Comparison of ENCODE assay signal across 8 mouse cellular contexts in genomic region chr9:110672462-110673106, GRCm38 (mm10). TPM values are rescaled to one million over a fixed set of nuclear protein-coding genes. Genes with fewer than 3 reads are reported as not detected.
DNase-seq lines count a peak whose midpoint lies in the region; ATAC-seq lines count a peak whose summit lies in the region.

No protein-coding gene starts in this region.

- no peaks in the 10 kb centered on the region for H3K36me3 ChIP-seq in embryonic facial prominence, embryonic 14.5 days (ENCODE audit: control insufficient read depth, insufficient read depth, low read length)
- H3K36me3 ChIP-seq in hindbrain, embryonic 14.5 days (replicated peaks; ENCODE audit: control insufficient read depth, insufficient read depth) = no peaks in the 10 kb centered on the region
- H3K36me3 ChIP-seq in lung, embryonic 16.5 days (ENCODE audit: control insufficient read depth, insufficient read depth, low read length) = no peaks in the 10 kb centered on the region

- no peak overlapping the region for H3K27ac ChIP-seq in embryonic facial prominence, embryonic 14.5 days (replicated peaks; ENCODE audit: low read depth, low read length)
- no peak overlapping the region for H3K27ac ChIP-seq in hindbrain, embryonic 14.5 days
- H3K27ac ChIP-seq in lung, embryonic 16.5 days (ENCODE audit: low read length) = peak overlapping the region; percentile 81

- no peak overlapping the region for H3K4me3 ChIP-seq in embryonic facial prominence, embryonic 14.5 days (ENCODE audit: low read depth, low read length)
- no peak overlapping the region for H3K4me3 ChIP-seq in hindbrain, embryonic 14.5 days (replicated peaks; ENCODE audit: low read length)
- H3K4me3 ChIP-seq in lung, embryonic 16.5 days (ENCODE audit: low read length) = no peak overlapping the region

- DNase-seq in cerebellum, adult 8-10 months = no peak
- peak; percentile 45 for DNase-seq in ES-CJ7 (ENCODE audit: low read depth, low spot score)
- DNase-seq in embryonic facial prominence, embryonic 14.5 days (ENCODE audit: low spot score) = no peak
- DNase-seq in hindbrain, embryonic 14.5 days (ENCODE audit: low spot score) = no peak
- DNase-seq in thymus, postnatal 0 days (ENCODE audit: low spot score) = peak; percentile 43
- no peak for DNase-seq in frontal cortex, adult 2 months (ENCODE audit: extremely low spot score in 1 of 2, low spot score in 1 of 2)

- WGBS in embryonic facial prominence, embryonic 14.5 days = 56% methylated on average over 7 of the region's 7 CpGs
- WGBS in hindbrain, embryonic 14.5 days = 59% methylated on average over 7 of the region's 7 CpGs
- WGBS in lung, embryonic 16.5 days = 60% methylated on average over 7 of the region's 7 CpGs

- H3K4me2 ChIP-seq in embryonic facial prominence, embryonic 14.5 days (ENCODE audit: low read depth, low read length) = no peak overlapping the region
- no peak overlapping the region for H3K4me2 ChIP-seq in hindbrain, embryonic 14.5 days (replicated peaks)
- H3K4me2 ChIP-seq in lung, embryonic 16.5 days (ENCODE audit: low read depth, low read length) = peak overlapping the region; percentile 22

- H3K9ac ChIP-seq in embryonic facial prominence, embryonic 14.5 days (ENCODE audit: low read depth, low read length) = no peak overlapping the region
- H3K9ac ChIP-seq in hindbrain, embryonic 14.5 days = no peak overlapping the region
- 0 out of 2 replicates have a peak overlapping the region, but pooled peaks have one; percentile 32 for H3K9ac ChIP-seq in lung, embryonic 16.5 days (ENCODE audit: low read length)

- H3K9me3 ChIP-seq in embryonic facial prominence, embryonic 14.5 days (ENCODE audit: control insufficient read depth, low read length) = no peaks in the 10 kb centered on the region
- H3K9me3 ChIP-seq in hindbrain, embryonic 14.5 days (ENCODE audit: control insufficient read depth, low read length) = no peaks in the 10 kb centered on the region
- no peaks in the 10 kb centered on the region for H3K9me3 ChIP-seq in lung, embryonic 16.5 days (ENCODE audit: control insufficient read depth, low read length)

- H3K27me3 ChIP-seq in embryonic facial prominence, embryonic 14.5 days (replicated peaks; ENCODE audit: control insufficient read depth, insufficient read depth, low read length) = no peaks in the 10 kb centered on the region
- H3K27me3 ChIP-seq in hindbrain, embryonic 14.5 days (ENCODE audit: control insufficient read depth, insufficient read depth, low read length) = no peaks in the 10 kb centered on the region
- H3K27me3 ChIP-seq in lung, embryonic 16.5 days (ENCODE audit: control insufficient read depth, insufficient read depth, low read depth, low read length) = no peaks in the 10 kb centered on the region

- H3K4me1 ChIP-seq in embryonic facial prominence, embryonic 14.5 days (ENCODE audit: control insufficient read depth, insufficient read depth, low read length) = peaks cover 4% of the 10 kb centered on the region; the same call in 1 of the 2 replicates
- no peaks in the 10 kb centered on the region for H3K4me1 ChIP-seq in hindbrain, embryonic 14.5 days (replicated peaks; ENCODE audit: control insufficient read depth, insufficient read depth, low read length)
- H3K4me1 ChIP-seq in lung, embryonic 16.5 days (replicated peaks; ENCODE audit: control insufficient read depth, insufficient read depth, low read length) = peaks cover 40% of the 10 kb centered on the region

- ATAC-seq in cerebellum, adult (ENCODE audit: insufficient number of reproducible peaks, low FRiP score, low TSS enrichment) = peak; percentile 76
- ATAC-seq in embryonic facial prominence, embryonic 14.5 days (ENCODE audit: low read depth) = 0 out of 2 replicates have a peak, but pooled peaks have one; percentile 37
- ATAC-seq in hindbrain, embryonic 14.5 days (ENCODE audit: low FRiP score) = peak; percentile 24; the same call in 1 of the 2 replicates
- 0 out of 2 replicates have a peak, but pooled peaks have one; percentile 1 for ATAC-seq in lung, embryonic 16.5 days (ENCODE audit: low read depth)

RNA-seq across cellular contexts. Expression of gene Ccdc12, which starts 16.3 kb away (rescaled TPM):
- 104 and 107 TPM in 2 replicates for polyA plus RNA-seq in embryonic facial prominence, embryonic 14.5 days (2014; fragmentation: Nextera tagmentation; extraction: Ambion mirVana)
- polyA plus RNA-seq in hindbrain, embryonic 14.5 days (2014; fragmentation: Nextera tagmentation; extraction: Ambion mirVana) = 84.6 and 97.6 TPM in 2 replicates
- polyA plus RNA-seq in lung, embryonic 16.5 days (2015; fragmentation: Nextera tagmentation; extraction: Ambion mirVana) = 160 and 167 TPM in 2 replicates
- 210 and 226 TPM in 2 replicates for polyA plus RNA-seq in thymus, postnatal 0 days (2015; fragmentation: Nextera tagmentation; extraction: Ambion mirVana)
- 105 and 106 TPM in 2 replicates for polyA plus RNA-seq in frontal cortex, adult 2 months (2012; rRNA removed)

RNA-seq across cellular contexts. Expression of gene Nbeal2, which starts 18.6 kb away (rescaled TPM):
- 2.0 and 3.6 TPM in 2 replicates for polyA plus RNA-seq in embryonic facial prominence, embryonic 14.5 days (2014; fragmentation: Nextera tagmentation; extraction: Ambion mirVana)
- 2.2 and 4.0 TPM in 2 replicates for polyA plus RNA-seq in hindbrain, embryonic 14.5 days (2014; fragmentation: Nextera tagmentation; extraction: Ambion mirVana)
- 5.0 and 6.9 TPM in 2 replicates for polyA plus RNA-seq in lung, embryonic 16.5 days (2015; fragmentation: Nextera tagmentation; extraction: Ambion mirVana)
- polyA plus RNA-seq in thymus, postnatal 0 days (2015; fragmentation: Nextera tagmentation; extraction: Ambion mirVana) = 15.7 and 19.1 TPM in 2 replicates
- 22.4 and 24.5 TPM in 2 replicates for polyA plus RNA-seq in frontal cortex, adult 2 months (2012; rRNA removed)

RNA-seq across cellular contexts. Expression of gene Nradd, which starts 48.3 kb away (rescaled TPM):
- polyA plus RNA-seq in embryonic facial prominence, embryonic 14.5 days (2014; fragmentation: Nextera tagmentation; extraction: Ambion mirVana) = 21.2 and 30.4 TPM in 2 replicates
- 16.4 and 16.8 TPM in 2 replicates for polyA plus RNA-seq in hindbrain, embryonic 14.5 days (2014; fragmentation: Nextera tagmentation; extraction: Ambion mirVana)
- polyA plus RNA-seq in lung, embryonic 16.5 days (2015; fragmentation: Nextera tagmentation; extraction: Ambion mirVana) = 47.4 and 49.8 TPM in 2 replicates
- 4.3 and 5.3 TPM in 2 replicates for polyA plus RNA-seq in thymus, postnatal 0 days (2015; fragmentation: Nextera tagmentation; extraction: Ambion mirVana)
- polyA plus RNA-seq in frontal cortex, adult 2 months (2012; rRNA removed) = 8.5 and 9.4 TPM in 2 replicates

Comparison
In these comparisons a context has a peak if more than half of its experiments do, and no peak if none do; other contexts are left out.
1. ATAC-seq: peak in every context shown above with its lines; median percentile 76 in cerebellum, adult; 37 in embryonic facial prominence, embryonic 14.5 days; 24 in hindbrain, embryonic 14.5 days; 1 in lung, embryonic 16.5 days.
2. DNase-seq: peak in ES-CJ7 (single experiment) and thymus, postnatal 0 days (single experiment); none in cerebellum, adult 8-10 months (single experiment), embryonic facial prominence, embryonic 14.5 days (single experiment), hindbrain, embryonic 14.5 days (single experiment) and frontal cortex, adult 2 months (0 of 2).